Mouse (Mus musculus) hindbrain, embryonic 10.5 days (tissue): ENCODE data around the gene Alkbh3. TPM values are rescaled to one million over a fixed set of nuclear protein-coding genes. Genes with fewer than 3 reads are reported as not detected.
A peak's percentile ranks its signal among the peaks of the same experiment; 100 is the strongest.

ENCODE experiments used
- DNase-seq: peaks from one replicate; pipeline ENCODE4 v3.0.0-alpha.2; 2017; ENCODE audit warnings: low spot score
- H3K27ac ChIP-seq: fragments of 300-500 bp; sonication (generic); 2 replicates; pipeline ENCODE4 v1.5.1; 2016; ENCODE audit warnings: mild to moderate bottlenecking, moderate library complexity
- H3K27me3 ChIP-seq: fragments of 300-500 bp; sonication (generic); 2 replicates; pipeline ENCODE4 v1.6.1; 2016; ENCODE audit warnings: mild to moderate bottlenecking; ENCODE audit not compliant: poor library complexity, insufficient read depth, severe bottlenecking
- H3K36me3 ChIP-seq: fragments of 300-500 bp; sonication (generic); 2 replicates; pipeline ENCODE4 v1.6.1; 2016; ENCODE audit warnings: mild to moderate bottlenecking, moderate library complexity
- H3K4me1 ChIP-seq: fragments of 300-500 bp; sonication (generic); replicated peaks from 2 replicates; pipeline ENCODE4 v1.6.1; 2016; ENCODE audit warnings: mild to moderate bottlenecking
- H3K4me3 ChIP-seq: fragments of 300-500 bp; sonication (generic); 2 replicates; pipeline ENCODE4 v1.5.1; 2016; ENCODE audit warnings: mild to moderate bottlenecking, moderate library complexity
- H3K9me3 ChIP-seq: fragments of 300-500 bp; sonication (generic); 2 replicates; pipeline ENCODE4 v1.6.1; 2016; ENCODE audit warnings: mild to moderate bottlenecking, moderate library complexity
- WGBS: fragments of 180-500 bp; shearing (Covaris S2); methylation state at CpG from one replicate; pipeline ENCODE4 v1.1.7; 2016; 5-methylcytosine and 5-hydroxymethylcytosine counted together
- polyA plus RNA-seq: library from polyadenylated mRNA; unstranded; fragments of >200 nt; fragmentation: Nextera tagmentation; extraction: Ambion mirVana; gene quantifications from 2 replicates; pipeline ENCODE4 v1.2.1, GENCODE M21; 2016

Alkbh3 gene
- polyA plus RNA-seq, 1 experiment from 2014 or later = 58.7 TPM

- Histone ChIP-seq H3K9me3 (no peaks in the 10 kb centered on the region), H3K36me3 (peaks cover 19% of the 10 kb centered on the region), H3K4me1 (no peaks in the 10 kb centered on the region), H3K4me3 (no peak overlapping the region), H3K27ac (no peak overlapping the region), H3K27me3 (no peaks in the 10 kb centered on the region)
- 94% methylated on average over 5 of the region's 5 CpGs for WGBS
- DNase-seq = no peak
Measured at GRCm38 (mm10) chr2:94040391-94041125, 30.0 kb upstream of the Alkbh3 start.

- no peak overlapping the region for H3K27ac ChIP-seq
- WGBS = 74% methylated on average over 9 of the region's 9 CpGs
- H3K4me1 ChIP-seq = no peaks in the 10 kb centered on the region
- no peaks in the 10 kb centered on the region for H3K27me3 ChIP-seq
- no peak overlapping the region for H3K4me3 ChIP-seq
- peaks cover 35% of the 10 kb centered on the region for H3K36me3 ChIP-seq
- H3K9me3 ChIP-seq = no peaks in the 10 kb centered on the region
- peak; percentile 68 for DNase-seq
Measured at GRCm38 (mm10) chr2:94035428-94036331, 25.1 kb upstream of the Alkbh3 start.

GRCm38 (mm10) chr2:94030602-94031001 is 20.0 kb upstream of the Alkbh3 start:
- no peak for DNase-seq
- H3K36me3 ChIP-seq = peaks cover 35% of the 10 kb centered on the region
- H3K27me3 ChIP-seq = no peaks in the 10 kb centered on the region
- no peaks in the 10 kb centered on the region for H3K9me3 ChIP-seq
- no peaks in the 10 kb centered on the region for H3K4me1 ChIP-seq
- H3K27ac ChIP-seq = no peak overlapping the region
- no peak overlapping the region for H3K4me3 ChIP-seq

GRCm38 (mm10) chr2:94024637-94025036 is 14.0 kb upstream of the Alkbh3 start:
- no peaks in the 10 kb centered on the region for H3K27me3 ChIP-seq
- H3K36me3 ChIP-seq = no peaks in the 10 kb centered on the region
- H3K27ac ChIP-seq = no peak overlapping the region
- no peaks in the 10 kb centered on the region for H3K4me1 ChIP-seq
- no peak overlapping the region for H3K4me3 ChIP-seq
- no peaks in the 10 kb centered on the region for H3K9me3 ChIP-seq
- 62% methylated on average over 6 of the region's 6 CpGs for WGBS
- no peak for DNase-seq

GRCm38 (mm10) chr2:94002331-94002730 is 8.3 kb downstream of the Alkbh3 start:
- no peak overlapping the region for H3K4me3 ChIP-seq
- H3K36me3 ChIP-seq = peaks cover 95% of the 10 kb centered on the region
- no peaks in the 10 kb centered on the region for H3K4me1 ChIP-seq
- peak; percentile 84 for DNase-seq
- WGBS = 6% methylated on average over 2 of the region's 2 CpGs
- H3K9me3 ChIP-seq = no peaks in the 10 kb centered on the region
- no peaks in the 10 kb centered on the region for H3K27me3 ChIP-seq
- H3K27ac ChIP-seq = no peak overlapping the region

GRCm38 (mm10) chr2:94001918-94002317 is 8.7 kb downstream of the Alkbh3 start:
- H3K9me3 ChIP-seq = no peaks in the 10 kb centered on the region
- no peak for DNase-seq
- no peak overlapping the region for H3K4me3 ChIP-seq
- no peak overlapping the region for H3K27ac ChIP-seq
- 89% methylated on average over 4 of the region's 4 CpGs for WGBS
- no peaks in the 10 kb centered on the region for H3K27me3 ChIP-seq
- H3K4me1 ChIP-seq = no peaks in the 10 kb centered on the region
- H3K36me3 ChIP-seq = peaks cover 94% of the 10 kb centered on the region

- no peak for DNase-seq
- Histone ChIP-seq H3K4me1 (no peaks in the 10 kb centered on the region), H3K27me3 (no peaks in the 10 kb centered on the region), H3K4me3 (no peak overlapping the region), H3K36me3 (peaks cover 94% of the 10 kb centered on the region), H3K27ac (no peak overlapping the region), H3K9me3 (no peaks in the 10 kb centered on the region)
- 91% methylated on average over 6 of the region's 6 CpGs for WGBS
Measured at GRCm38 (mm10) chr2:94001411-94001810, 9.2 kb downstream of the Alkbh3 start.

GRCm38 (mm10) chr2:93996254-93996653 is 14.4 kb downstream of the Alkbh3 start, which contains the start of gene Gm27027:
TSS of gene Gm27027 (minus strand) at chr2:93996354.
- no peak for DNase-seq
- no peaks in the 10 kb centered on the region for H3K27me3 ChIP-seq
- H3K4me3 ChIP-seq = no peak within 1 kb of the TSS
- H3K4me1 ChIP-seq = peaks cover 10% of the 10 kb centered on the region
- 94% methylated on average over 6 of the region's 6 CpGs for WGBS
- H3K36me3 ChIP-seq = peaks cover 94% of the 10 kb centered on the region
- H3K27ac ChIP-seq = no peak within 1 kb of the TSS
- H3K9me3 ChIP-seq = no peaks in the 10 kb centered on the region

- WGBS = 60% methylated on average over 3 of the region's 3 CpGs
Measured at GRCm38 (mm10) chr2:93992810-93993209, 17.8 kb downstream of the Alkbh3 start.

GRCm38 (mm10) chr2:93992259-93992658 is 18.3 kb downstream of the Alkbh3 start:
- H3K27ac ChIP-seq = no peak overlapping the region
- H3K4me1 ChIP-seq = peaks cover 10% of the 10 kb centered on the region
- no peaks in the 10 kb centered on the region for H3K27me3 ChIP-seq
- no peak overlapping the region for H3K4me3 ChIP-seq
- H3K9me3 ChIP-seq = no peaks in the 10 kb centered on the region
- peaks cover 97% of the 10 kb centered on the region for H3K36me3 ChIP-seq
- WGBS = 42% methylated on average over 5 of the region's 5 CpGs
- DNase-seq = no peak

More at GRCm38 (mm10) chr2:93992810-93993209, 17.8 kb downstream of the Alkbh3 start:
- Histone ChIP-seq H3K4me3 (no peak overlapping the region), H3K27me3 (no peaks in the 10 kb centered on the region), H3K4me1 (peaks cover 10% of the 10 kb centered on the region), H3K36me3 (peaks cover 97% of the 10 kb centered on the region), H3K27ac (no peak overlapping the region), H3K9me3 (no peaks in the 10 kb centered on the region)
- no peak for DNase-seq

GRCm38 (mm10) chr2:93991336-93991735 is 19.3 kb downstream of the Alkbh3 start:
- Histone ChIP-seq H3K27me3 (no peaks in the 10 kb centered on the region), H3K9me3 (no peaks in the 10 kb centered on the region), H3K4me1 (peaks cover 10% of the 10 kb centered on the region), H3K27ac (no peak overlapping the region), H3K36me3 (peaks cover 97% of the 10 kb centered on the region), H3K4me3 (no peak overlapping the region)
- DNase-seq = no peak
- 89% methylated on average over 3 of the region's 3 CpGs for WGBS

GRCm38 (mm10) chr2:93988440-93988839 is 22.2 kb downstream of the Alkbh3 start:
- WGBS = 94% methylated on average over 2 of the region's 2 CpGs
- H3K36me3 ChIP-seq = peaks cover 93% of the 10 kb centered on the region
- DNase-seq = no peak
- H3K27ac ChIP-seq = no peak overlapping the region
- no peaks in the 10 kb centered on the region for H3K9me3 ChIP-seq
- peaks cover 10% of the 10 kb centered on the region for H3K4me1 ChIP-seq
- no peak overlapping the region for H3K4me3 ChIP-seq
- no peaks in the 10 kb centered on the region for H3K27me3 ChIP-seq
